Mouse (Mus musculus) embryonic facial prominence, embryonic 11.5 days (tissue): ENCODE data around the gene Lrrc28. TPM values are rescaled to one million over a fixed set of nuclear protein-coding genes. Genes with fewer than 3 reads are reported as not detected.

ENCODE experiments used
- ATAC-seq: fragments of 200-750 bp; cut with Nextera tagmentation; replicated peaks from 2 replicates; pipeline ENCODE4 v1.8.0; 2017; ENCODE audit warnings: low read depth; ENCODE audit not compliant: insufficient number of reproducible peaks, low FRiP score, low TSS enrichment
- DNase-seq: peaks from one replicate; pipeline ENCODE4 v3.0.0-alpha.2; 2015; ENCODE audit warnings: low spot score
- H3K27ac ChIP-seq: fragments of 300-500 bp; sonication (generic); replicated peaks from 2 replicates; pipeline ENCODE4 v1.5.1; 2014; ENCODE audit warnings: mild to moderate bottlenecking, low read depth, low read length, control low read depth
- H3K27me3 ChIP-seq: fragments of 300-500 bp; sonication (generic); 2 replicates; pipeline ENCODE4 v1.6.1; 2014; ENCODE audit warnings: mild to moderate bottlenecking, low read length, moderate library complexity, mixed read lengths; ENCODE audit not compliant: control insufficient read depth, insufficient read depth
- H3K36me3 ChIP-seq: fragments of 300-500 bp; sonication (generic); replicated peaks from 2 replicates; pipeline ENCODE4 v1.6.1; 2014; ENCODE audit warnings: low read depth, mild to moderate bottlenecking, low read length, moderate library complexity, mixed read lengths; ENCODE audit not compliant: control insufficient read depth, insufficient read depth
- H3K4me1 ChIP-seq: fragments of 300-500 bp; sonication (generic); 2 replicates; pipeline ENCODE4 v1.6.1; 2014; ENCODE audit warnings: low read length, mixed read lengths; ENCODE audit not compliant: control insufficient read depth, insufficient read depth
- H3K4me2 ChIP-seq: fragments of 300-500 bp; sonication (generic); 2 replicates; pipeline ENCODE4 v1.6.1; 2014; ENCODE audit warnings: low read depth, mild to moderate bottlenecking, control low read depth, low read length, moderate library complexity
- H3K4me3 ChIP-seq: fragments of 300-500 bp; sonication (generic); 2 replicates; pipeline ENCODE4 v1.5.1; 2014; ENCODE audit warnings: low read depth, low read length, control low read depth
- H3K9ac ChIP-seq: fragments of 300-500 bp; sonication (generic); replicated peaks from 2 replicates; pipeline ENCODE4 v1.6.1; 2014; ENCODE audit warnings: mild to moderate bottlenecking, control low read depth, low read length
- H3K9me3 ChIP-seq: fragments of 300-500 bp; sonication (generic); replicated peaks from 2 replicates; pipeline ENCODE4 v1.6.1; 2016; ENCODE audit warnings: mild to moderate bottlenecking, low read length, inconsistent platforms, mixed read lengths; ENCODE audit not compliant: control insufficient read depth
- WGBS: fragments of 180-500 bp; shearing (Covaris S2); extraction: QIAGEN DNeasy Blood & Tissue Kit; methylation state at CpG from one replicate; pipeline ENCODE4 v1.1.7; 2014; 5-methylcytosine and 5-hydroxymethylcytosine counted together
- polyA plus RNA-seq: library from polyadenylated mRNA; unstranded; fragments of >200 nt; fragmentation: Nextera tagmentation; extraction: Ambion mirVana; gene quantifications from 2 replicates; pipeline ENCODE4 v1.2.1, GENCODE M21; 2014

The Lrrc28 gene
- polyA plus RNA-seq, 1 experiment from 2014 or later = 27.6 TPM

DNA sequence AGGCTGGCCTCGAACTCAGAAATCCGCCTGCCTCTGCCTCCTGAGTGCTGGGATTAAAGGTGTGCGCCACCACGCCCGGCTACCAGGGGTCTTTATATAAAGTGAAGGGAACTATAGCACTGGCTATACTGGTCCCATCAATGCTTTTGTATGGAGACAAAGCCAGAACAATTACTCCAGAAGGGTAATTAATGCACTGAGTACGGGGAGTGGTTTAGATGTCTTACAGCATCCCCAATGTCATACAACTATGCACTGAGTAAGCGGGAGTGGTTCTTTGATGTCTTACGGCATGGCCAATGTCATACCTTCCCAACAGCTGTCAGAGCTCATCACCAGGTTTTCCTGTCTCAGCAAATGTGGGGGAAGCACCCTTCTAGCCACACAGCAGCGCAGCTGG, 2.1 kb downstream of the Lrrc28 start:
- WGBS = 91% methylated on average over 9 of the region's 9 CpGs
- no peak overlapping the region for H3K4me3 ChIP-seq
- H3K9me3 ChIP-seq = no peaks in the 10 kb centered on the region
- H3K27me3 ChIP-seq = no peaks in the 10 kb centered on the region
- no peaks in the 10 kb centered on the region for H3K36me3 ChIP-seq
- no peaks in the 10 kb centered on the region for H3K4me1 ChIP-seq
- no peak overlapping the region for H3K9ac ChIP-seq
- no peak overlapping the region for H3K27ac ChIP-seq
- no peak for ATAC-seq
- no peak overlapping the region for H3K4me2 ChIP-seq
- no peak for DNase-seq

DNA sequence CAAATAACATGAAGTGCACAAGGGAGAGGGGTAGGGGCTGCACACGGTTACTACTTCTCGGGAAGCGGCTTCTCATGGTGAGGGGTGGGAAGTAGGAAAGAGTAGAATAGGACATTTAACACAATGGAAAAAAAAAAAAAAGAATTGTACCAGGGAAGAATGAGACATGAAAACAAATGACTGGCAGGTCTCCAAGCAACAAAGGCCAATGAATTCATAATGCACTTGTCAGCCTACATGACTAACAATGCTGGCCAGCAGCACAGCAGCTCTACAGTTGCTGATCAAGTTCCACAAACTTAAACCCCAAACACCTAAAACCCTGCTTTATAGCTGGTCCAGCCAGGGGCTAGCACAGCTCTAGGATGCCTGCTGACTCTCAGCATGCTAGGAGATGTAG, 6.1 kb downstream of the Lrrc28 start:
- ATAC-seq = no peak
- no peaks in the 10 kb centered on the region for H3K27me3 ChIP-seq
- H3K27ac ChIP-seq = no peak overlapping the region
- no peak overlapping the region for H3K4me3 ChIP-seq
- DNase-seq = no peak
- H3K9me3 ChIP-seq = no peaks in the 10 kb centered on the region
- 83% methylated on average over 3 of the region's 3 CpGs for WGBS
- H3K36me3 ChIP-seq = no peaks in the 10 kb centered on the region
- no peak overlapping the region for H3K9ac ChIP-seq
- no peaks in the 10 kb centered on the region for H3K4me1 ChIP-seq
- no peak overlapping the region for H3K4me2 ChIP-seq

DNA sequence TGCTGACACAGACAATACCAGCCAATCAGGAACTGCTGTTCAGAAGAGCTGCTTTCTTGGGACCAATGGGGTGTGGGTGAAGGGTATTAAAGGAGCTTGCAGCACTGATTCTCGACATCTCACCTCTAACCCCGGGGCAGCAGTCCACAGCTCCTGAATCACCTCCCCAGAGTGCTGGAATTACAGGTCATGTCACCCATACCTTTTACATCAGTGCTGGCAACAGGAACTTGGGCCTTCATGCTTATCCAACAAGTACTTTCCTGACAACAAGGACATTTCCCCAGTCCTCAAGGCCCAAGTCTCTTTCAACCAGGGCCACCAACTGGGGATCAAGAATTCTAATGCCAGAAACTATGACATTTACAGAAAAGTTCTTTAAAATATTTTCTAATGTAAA, 8.9 kb downstream of the Lrrc28 start:
- H3K9ac ChIP-seq = no peak overlapping the region
- no peaks in the 10 kb centered on the region for H3K36me3 ChIP-seq
- no peaks in the 10 kb centered on the region for H3K27me3 ChIP-seq
- no peak overlapping the region for H3K27ac ChIP-seq
- H3K4me3 ChIP-seq = no peak overlapping the region
- no peaks in the 10 kb centered on the region for H3K9me3 ChIP-seq
- 79% methylated on average over 2 of the region's 2 CpGs for WGBS
- DNase-seq (no peak), ATAC-seq (no peak)
- H3K4me1 ChIP-seq = no peaks in the 10 kb centered on the region
- no peak overlapping the region for H3K4me2 ChIP-seq

DNA sequence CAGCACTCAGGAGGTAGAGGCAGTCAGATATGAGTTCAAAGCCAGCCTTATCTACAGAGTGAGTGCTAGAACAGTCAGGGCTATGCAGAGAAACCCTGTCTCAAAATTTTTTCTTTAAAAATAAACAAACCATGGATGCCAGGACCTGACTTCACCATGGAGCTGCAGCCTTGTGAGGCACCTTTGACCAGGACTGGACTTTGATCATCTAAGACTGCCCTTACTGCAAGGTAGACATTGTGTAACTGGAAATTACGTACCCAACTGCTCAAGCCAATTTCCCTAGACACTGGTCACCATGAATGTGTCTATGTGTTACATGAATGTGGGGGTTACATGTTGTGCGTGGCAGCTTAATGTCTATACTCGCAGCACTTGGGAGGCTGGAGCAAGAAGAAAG, 10.9 kb downstream of the Lrrc28 start:
- Histone ChIP-seq H3K4me1 (no peaks in the 10 kb centered on the region), H3K9me3 (no peaks in the 10 kb centered on the region), H3K27me3 (no peaks in the 10 kb centered on the region), H3K9ac (no peak overlapping the region), H3K4me2 (no peak overlapping the region), H3K27ac (no peak overlapping the region), H3K4me3 (no peak overlapping the region), H3K36me3 (no peaks in the 10 kb centered on the region)
- no peak for ATAC-seq
- WGBS = 93% methylated on average over 3 of the region's 3 CpGs
- no peak for DNase-seq

DNA sequence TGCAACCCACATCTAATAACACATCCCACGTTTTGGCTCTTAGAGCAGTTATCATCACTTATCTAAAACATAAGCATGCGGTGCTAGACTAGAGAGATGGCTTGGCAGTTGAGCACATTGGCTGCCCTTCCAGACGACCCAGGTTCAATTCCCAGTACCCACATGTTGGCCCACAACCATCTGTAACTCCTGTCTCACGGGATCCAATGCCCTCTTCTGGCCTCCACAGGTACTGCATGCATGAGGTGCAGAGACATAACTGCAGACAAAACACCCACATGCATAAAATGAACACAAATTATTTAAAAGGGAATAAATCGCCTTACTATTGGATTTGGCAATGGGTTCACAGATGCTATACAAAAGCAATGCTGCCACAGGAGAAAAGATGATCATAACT, 12.7 kb downstream of the Lrrc28 start:
- no peak overlapping the region for H3K4me2 ChIP-seq
- no peak overlapping the region for H3K27ac ChIP-seq
- no peak overlapping the region for H3K9ac ChIP-seq
- no peaks in the 10 kb centered on the region for H3K36me3 ChIP-seq
- no peak overlapping the region for H3K4me3 ChIP-seq
- ATAC-seq (no peak), DNase-seq (no peak)
- H3K4me1 ChIP-seq = no peaks in the 10 kb centered on the region
- WGBS = 81% methylated on average over 5 of the region's 5 CpGs
- no peaks in the 10 kb centered on the region for H3K9me3 ChIP-seq
- H3K27me3 ChIP-seq = no peaks in the 10 kb centered on the region

DNA sequence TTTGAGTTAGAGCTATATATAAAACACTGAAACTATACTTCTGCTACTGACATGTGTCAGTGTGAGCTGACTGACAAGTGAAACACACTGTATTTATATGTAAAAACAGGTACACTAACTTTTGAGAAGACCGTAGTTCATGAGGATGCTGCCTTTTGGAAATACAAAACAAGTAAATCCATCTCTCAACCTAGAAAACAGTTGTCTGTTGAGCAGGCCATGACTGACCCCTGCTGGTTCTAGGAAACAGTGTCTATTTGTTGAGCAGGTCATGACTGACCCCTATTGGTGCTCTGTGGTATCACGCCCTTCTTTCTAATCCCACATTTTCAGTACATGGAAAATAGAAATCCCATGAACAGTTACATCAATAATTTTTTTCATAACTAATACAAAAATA, 14.3 kb downstream of the Lrrc28 start:
- H3K4me1 ChIP-seq = no peaks in the 10 kb centered on the region
- no peak for ATAC-seq
- H3K4me2 ChIP-seq = no peak overlapping the region
- H3K36me3 ChIP-seq = no peaks in the 10 kb centered on the region
- H3K27me3 ChIP-seq = no peaks in the 10 kb centered on the region
- H3K9me3 ChIP-seq = no peaks in the 10 kb centered on the region
- H3K9ac ChIP-seq = no peak overlapping the region
- no peak overlapping the region for H3K27ac ChIP-seq
- DNase-seq = peak; percentile 89
- no peak overlapping the region for H3K4me3 ChIP-seq
- 20% methylated on average over 2 of the region's 2 CpGs for WGBS

DNA sequence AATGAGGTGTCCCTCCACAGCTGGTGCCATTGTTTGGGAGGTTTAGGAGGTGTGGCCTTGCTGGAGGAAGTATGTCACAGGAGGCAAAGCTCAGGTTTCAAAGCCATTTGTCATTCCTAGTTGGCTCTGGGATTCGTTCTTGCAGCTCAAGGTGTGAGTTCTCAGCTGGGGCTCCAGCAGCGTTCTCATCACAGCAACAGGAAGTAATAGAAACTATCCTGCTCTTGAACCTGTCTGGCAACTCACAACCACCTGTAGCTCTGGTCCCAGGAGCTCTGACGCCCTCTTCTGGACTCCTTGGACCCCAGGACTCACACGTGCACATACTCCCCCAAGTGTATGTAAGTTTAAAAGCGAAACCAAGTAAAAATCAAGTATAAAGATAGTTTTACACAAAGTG, 15.4 kb downstream of the Lrrc28 start:
- H3K4me1 ChIP-seq = no peaks in the 10 kb centered on the region
- no peaks in the 10 kb centered on the region for H3K27me3 ChIP-seq
- no peak overlapping the region for H3K9ac ChIP-seq
- 43% methylated on average over 5 of the region's 5 CpGs for WGBS
- no peaks in the 10 kb centered on the region for H3K36me3 ChIP-seq
- H3K27ac ChIP-seq = no peak overlapping the region
- no peak overlapping the region for H3K4me2 ChIP-seq
- no peaks in the 10 kb centered on the region for H3K9me3 ChIP-seq
- ATAC-seq (no peak), DNase-seq (no peak)
- H3K4me3 ChIP-seq = no peak overlapping the region

DNA sequence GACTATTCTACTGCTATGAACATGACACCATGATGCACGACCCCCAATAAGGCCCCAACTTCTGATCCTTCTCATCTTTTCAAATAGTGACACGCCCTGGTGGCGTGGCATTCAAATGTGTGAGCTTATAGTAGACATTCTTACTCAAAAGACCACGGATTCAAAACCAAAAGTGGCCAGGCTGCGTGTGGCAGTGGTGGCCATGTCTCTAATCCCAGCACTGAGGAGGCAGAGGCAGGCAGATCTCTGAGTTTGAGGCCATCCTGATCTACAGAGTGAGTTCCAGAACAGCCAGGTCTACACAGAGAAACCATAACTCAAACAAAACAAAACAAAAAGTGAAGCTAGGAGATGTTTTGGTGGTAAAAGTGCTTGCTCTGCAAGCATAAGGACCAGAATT, 18.4 kb downstream of the Lrrc28 start:
- Histone ChIP-seq H3K9ac (no peak overlapping the region), H3K4me2 (no peak overlapping the region), H3K36me3 (no peaks in the 10 kb centered on the region), H3K27ac (no peak overlapping the region), H3K9me3 (no peaks in the 10 kb centered on the region), H3K4me3 (no peak overlapping the region), H3K27me3 (no peaks in the 10 kb centered on the region), H3K4me1 (no peaks in the 10 kb centered on the region)
- ATAC-seq (no peak), DNase-seq (no peak)
- WGBS = 92% methylated on average over 5 of the region's 5 CpGs

DNA sequence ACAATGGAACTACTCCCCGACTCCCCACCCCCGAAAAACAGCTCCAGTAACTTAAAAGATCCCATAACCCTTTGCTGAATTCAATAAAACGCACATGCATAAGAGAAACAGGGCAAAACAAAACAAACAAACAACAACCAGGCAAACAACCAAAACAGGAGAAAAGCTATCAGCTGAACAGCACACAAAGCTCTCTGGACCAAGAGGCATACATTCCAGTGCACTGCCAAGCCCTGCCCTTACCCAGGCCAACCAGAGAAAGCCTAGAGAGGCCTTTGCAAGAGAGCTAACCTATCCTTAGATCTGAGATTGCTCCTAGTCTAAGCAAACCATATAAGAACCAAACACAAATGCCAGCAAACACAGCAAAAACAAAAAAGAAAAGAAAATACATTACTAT, 22.9 kb downstream of the Lrrc28 start:
- ATAC-seq = no peak
- Histone ChIP-seq H3K9me3 (no peaks in the 10 kb centered on the region), H3K27ac (no peak overlapping the region), H3K27me3 (no peaks in the 10 kb centered on the region), H3K4me1 (no peaks in the 10 kb centered on the region), H3K4me3 (no peak overlapping the region), H3K4me2 (no peak overlapping the region), H3K36me3 (no peaks in the 10 kb centered on the region), H3K9ac (no peak overlapping the region)
- DNase-seq = no peak
- 87% methylated on average over 3 of the region's 3 CpGs for WGBS
